Mouse (Mus musculus) adipose tissue, adult 10 weeks (tissue): ENCODE results near the gene Gm9844. TPM values are rescaled to one million over a fixed set of nuclear protein-coding genes. Genes with fewer than 3 reads are reported as not detected.

Source experiments
- polyA plus RNA-seq: library from polyadenylated mRNA; stranded (reverse); fragments of 350-450 nt; fragmentation: Illumina TruSeq; extraction: RNeasy Lipid Tissue Mini Kit (QIAGEN cat#74804); gene quantifications from one replicate; pipeline ENCODE4 v1.2.3, GENCODE M21; 2014; ENCODE audit warnings: low read depth, low replicate concordance

The Gm9844 gene
- 1.8 TPM for polyA plus RNA-seq

DNA sequence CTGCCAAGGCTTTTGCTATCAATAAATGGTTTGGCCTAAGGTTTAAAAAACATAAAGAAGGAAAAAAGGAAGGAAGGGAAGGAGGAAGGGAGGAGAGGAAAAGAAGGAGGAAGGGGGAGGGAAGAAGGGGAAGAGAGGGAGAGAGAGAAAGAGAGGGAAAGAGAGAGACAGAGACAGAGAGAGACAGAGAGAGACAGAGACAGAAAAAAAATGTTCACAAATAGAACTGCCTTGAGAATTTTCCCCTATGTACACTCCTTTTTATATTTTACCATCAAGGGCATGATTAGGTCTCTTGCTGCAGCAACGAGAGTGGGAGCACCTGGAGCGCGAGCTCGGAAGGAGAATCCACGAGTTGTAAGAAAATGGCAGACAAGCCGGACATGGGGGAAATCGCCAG, at the start of gene Gm9844:
Gm9844 (plus strand) TSS at position 301 of the 400 bp plus-strand sequence.

DNA sequence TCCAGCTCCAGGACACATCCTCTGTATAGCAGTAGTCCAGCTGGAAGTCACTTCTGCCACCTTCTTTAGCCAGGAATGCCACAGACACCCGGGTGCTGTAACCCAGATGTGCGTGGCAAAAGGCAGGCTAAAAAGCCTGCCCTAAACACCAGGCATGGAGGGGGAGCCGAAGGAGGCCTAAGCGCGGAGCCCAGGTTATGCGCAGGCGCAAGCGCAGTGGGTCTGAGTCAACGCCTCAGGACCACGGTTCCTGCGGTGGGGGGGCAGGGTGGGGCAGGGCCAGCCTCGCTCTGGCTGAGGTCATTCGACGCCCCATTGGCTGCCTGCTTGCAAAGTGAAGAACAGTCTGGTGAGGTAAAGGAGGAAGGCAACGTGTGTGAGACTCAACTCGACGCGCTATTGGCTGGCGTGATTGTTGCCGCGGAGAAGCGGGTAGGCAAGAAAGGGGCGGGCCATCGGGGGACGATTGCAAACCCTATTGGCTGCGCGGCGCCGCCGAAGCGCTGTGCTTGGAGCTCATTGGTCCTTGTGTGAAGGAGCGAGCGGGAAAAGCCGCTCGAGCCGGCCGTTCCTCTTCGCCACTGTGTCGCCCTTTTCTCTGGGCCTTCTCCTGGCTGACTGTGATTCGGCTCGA, 7.6 kb downstream of the Gm9844 start, which contains the start of the genes Lypd4 and Dmrtc2:
Lypd4 (minus strand) TSS at position 410 of the 634 bp plus-strand sequence.
Dmrtc2 (plus strand) TSS at position 526 of the 634 bp plus-strand sequence.

DNA sequence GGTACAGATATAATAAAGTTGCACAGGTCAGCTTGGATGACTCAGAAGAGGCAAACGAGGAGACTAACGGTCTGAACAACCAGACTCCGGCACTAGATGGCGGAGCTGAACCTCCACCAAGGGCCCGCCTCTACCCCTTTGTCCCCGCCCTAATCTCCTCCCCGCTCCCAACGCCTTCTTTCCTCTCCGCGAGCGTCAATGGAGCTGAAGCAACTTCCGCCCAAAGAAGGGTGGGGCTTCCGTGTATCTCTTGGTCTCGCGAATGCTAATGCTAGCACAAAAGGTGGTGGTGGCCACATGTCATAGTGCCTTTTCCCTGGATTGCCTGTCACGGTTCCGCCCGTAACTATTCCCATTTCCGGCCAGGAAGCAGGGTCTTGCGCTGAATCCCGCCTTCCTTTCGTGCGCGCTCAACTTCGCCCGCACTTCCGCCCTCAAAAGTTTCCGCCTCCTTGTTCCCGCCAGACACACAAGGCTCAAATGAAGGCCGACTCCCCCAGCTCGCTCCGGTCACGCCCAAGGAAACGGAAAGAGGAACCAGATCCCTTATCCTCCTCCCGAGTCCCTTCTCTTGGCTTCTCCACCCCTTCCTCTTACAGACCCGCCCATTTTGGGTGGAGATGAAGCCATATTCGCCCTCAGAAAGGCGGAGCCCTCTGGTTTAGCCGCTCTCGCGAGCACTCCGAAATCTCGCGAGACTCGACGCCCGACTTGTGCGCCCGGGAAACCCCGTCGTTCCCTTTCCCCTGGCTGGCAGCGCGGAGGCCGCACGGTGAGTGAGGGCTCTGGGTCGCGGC, 22.1 kb downstream of the Gm9844 start, which contains the start of gene Rps19:
Rps19 (plus strand) TSS at position 476 of the 797 bp plus-strand sequence.

DNA sequence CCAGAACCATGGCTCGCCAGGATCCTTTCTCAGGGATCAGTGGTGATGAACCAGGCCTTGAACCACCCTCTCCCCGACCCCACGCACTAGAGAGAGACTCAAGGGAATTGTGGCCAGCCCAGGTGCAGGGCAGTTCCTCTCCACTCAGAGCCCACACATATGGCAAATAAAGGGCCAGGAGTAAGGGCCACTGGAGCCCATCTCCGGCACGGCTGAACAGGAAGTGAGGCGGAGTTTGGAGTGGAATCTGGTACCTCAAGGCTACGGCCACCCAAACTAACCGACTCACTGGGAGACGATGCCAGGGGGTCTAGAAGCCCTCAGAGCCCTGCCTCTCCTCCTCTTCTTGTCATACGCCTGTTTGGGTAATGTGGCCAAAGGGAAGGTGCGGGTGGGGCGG, 35.2 kb downstream of the Gm9844 start, which contains the start of gene Cd79a:
Cd79a (plus strand) TSS at position 158 of the 400 bp plus-strand sequence.

DNA sequence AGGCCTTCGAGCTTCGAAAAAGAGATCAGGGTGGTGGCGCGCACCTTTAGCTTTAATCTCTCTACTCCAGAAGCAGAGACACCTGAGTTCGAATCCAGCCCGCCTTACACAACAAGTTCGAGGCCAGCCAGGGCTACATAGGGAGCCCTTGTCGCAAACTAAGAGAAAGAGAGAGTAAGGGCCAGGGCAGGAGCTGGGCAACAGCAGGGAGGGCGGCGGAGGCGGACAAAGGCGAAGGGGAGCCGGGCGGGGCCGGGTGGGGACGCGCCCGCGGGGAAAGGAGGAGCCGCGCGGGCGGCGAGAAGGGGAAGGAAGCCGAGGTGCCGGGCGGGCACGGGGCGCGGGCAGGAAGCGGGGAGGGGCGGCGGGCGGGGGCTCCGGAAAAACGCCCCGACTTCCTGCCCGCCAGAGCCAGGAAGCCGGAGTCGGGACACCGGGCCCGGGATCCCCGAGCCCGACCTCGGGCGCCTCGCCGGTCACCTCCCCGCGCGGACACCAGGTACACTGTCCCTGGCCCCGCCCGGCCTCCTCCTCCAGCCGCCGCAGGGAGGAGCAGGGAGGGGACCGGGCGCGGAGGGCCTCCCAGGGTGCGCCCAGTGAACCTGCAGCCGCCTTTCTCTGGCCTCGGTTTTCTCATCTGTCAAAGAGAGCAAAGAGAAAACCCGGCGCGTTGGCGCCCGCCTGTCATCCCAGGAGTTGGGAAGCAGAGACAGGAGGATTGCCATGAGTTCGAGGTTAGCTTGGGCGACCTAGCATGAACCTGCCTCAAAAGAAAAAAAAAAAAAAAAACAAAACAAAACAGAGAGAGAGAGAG, 40.8 kb downstream of the Gm9844 start, which contains the start of gene Arhgef1:
Arhgef1 (plus strand) TSS at position 283 of the 814 bp plus-strand sequence.

Other genes starting within 250 kb of the Gm9844 start
- 1.2 TPM for gene Lypd3, start 225.7 kb upstream of the Gm9844 start, polyA plus RNA-seq
- 5.0 TPM for gene Tex101, start 185.5 kb upstream of the Gm9844 start, polyA plus RNA-seq
- 1.4 TPM for gene BC049730, start 153.0 kb upstream of the Gm9844 start, polyA plus RNA-seq
- 1.3 TPM for gene Gm4763, start 135.3 kb upstream of the Gm9844 start, polyA plus RNA-seq
- 1.2 TPM for gene Cd177, start 101.9 kb upstream of the Gm9844 start, polyA plus RNA-seq
- gene Ceacam10, start 85.0 kb upstream of the Gm9844 start, polyA plus RNA-seq = 509 TPM
- 8.7 TPM for gene Lypd4, start 7.7 kb downstream of the Gm9844 start, polyA plus RNA-seq
- gene Dmrtc2, start 7.8 kb downstream of the Gm9844 start, polyA plus RNA-seq = 1.4 TPM
- 1,055 TPM for gene Rps19, start 22.2 kb downstream of the Gm9844 start, polyA plus RNA-seq
- 0.69 TPM for gene Cd79a, start 35.2 kb downstream of the Gm9844 start, polyA plus RNA-seq
- 85.9 TPM for gene Arhgef1, start 40.7 kb downstream of the Gm9844 start, polyA plus RNA-seq
- gene Gm4881, start 82.3 kb downstream of the Gm9844 start, polyA plus RNA-seq = not detected
- 305 TPM for gene Rabac1, start 110.5 kb downstream of the Gm9844 start, polyA plus RNA-seq
- 2.9 TPM for gene Atp1a3, start 143.7 kb downstream of the Gm9844 start, polyA plus RNA-seq
- 8.7 TPM for gene Grik5, start 210.1 kb downstream of the Gm9844 start, polyA plus RNA-seq
- 12.5 TPM for gene Zfp574, start 210.4 kb downstream of the Gm9844 start, polyA plus RNA-seq